Mouse (Mus musculus) forebrain, embryonic 15.5 days (tissue): Measurements from ENCODE around the gene Slfn2. TPM values are rescaled to one million over a fixed set of nuclear protein-coding genes. Genes with fewer than 3 reads are reported as not detected.
"Not testable (repeated sequence)": the region's sequence is repeated elsewhere in the genome, so short reads cannot be mapped to it uniquely, and the experiment has no call there.

Source experiments
- ATAC-seq: fragments of 200-750 bp; cut with Nextera tagmentation; replicated peaks from 2 replicates; pipeline ENCODE4 v1.8.0; 2017; ENCODE audit warnings: mild to moderate bottlenecking, moderate TSS enrichment, moderate library complexity
- H3K27ac ChIP-seq: fragments of 300-500 bp; sonication (generic); replicated peaks from 2 replicates; pipeline ENCODE4 v1.5.1; 2015; ENCODE audit warnings: mild to moderate bottlenecking, inconsistent platforms
- H3K27me3 ChIP-seq: fragments of 300-500 bp; sonication (generic); 2 replicates; pipeline ENCODE4 v1.6.1; 2015; ENCODE audit warnings: inconsistent platforms
- H3K36me3 ChIP-seq: fragments of 300-500 bp; sonication (generic); 2 replicates; pipeline ENCODE4 v1.6.1; 2015; ENCODE audit warnings: mild to moderate bottlenecking, inconsistent platforms
- H3K4me1 ChIP-seq: fragments of 300-500 bp; sonication (generic); 2 replicates; pipeline ENCODE4 v1.6.1; 2015; ENCODE audit warnings: inconsistent platforms
- H3K4me2 ChIP-seq: fragments of 300-500 bp; sonication (generic); replicated peaks from 2 replicates; pipeline ENCODE4 v1.6.1; 2015; ENCODE audit warnings: mild to moderate bottlenecking, inconsistent platforms
- H3K4me3 ChIP-seq: fragments of 300-500 bp; sonication (generic); 2 replicates; pipeline ENCODE4 v1.5.1; 2015; ENCODE audit warnings: mild to moderate bottlenecking, inconsistent platforms
- H3K9ac ChIP-seq: fragments of 300-500 bp; sonication (generic); replicated peaks from 2 replicates; pipeline ENCODE4 v1.6.1; 2015; ENCODE audit warnings: mild to moderate bottlenecking, inconsistent platforms
- H3K9me3 ChIP-seq: fragments of 300-500 bp; sonication (generic); 2 replicates; pipeline ENCODE4 v1.6.1; 2016; ENCODE audit warnings: inconsistent platforms
- WGBS: fragments of 180-500 bp; shearing (Covaris S2); methylation state at CpG from one replicate; pipeline ENCODE4 v1.1.7; 2015; ENCODE audit warnings: mixed read lengths; 5-methylcytosine and 5-hydroxymethylcytosine counted together
- polyA plus RNA-seq: library from polyadenylated mRNA; unstranded; fragments of >200 nt; fragmentation: Nextera tagmentation; extraction: Ambion mirVana; gene quantifications from 2 replicates; pipeline ENCODE4 v1.2.1, GENCODE M21; 2015

The Slfn2 gene
- 0.83 TPM in 2 replicates for polyA plus RNA-seq

DNA sequence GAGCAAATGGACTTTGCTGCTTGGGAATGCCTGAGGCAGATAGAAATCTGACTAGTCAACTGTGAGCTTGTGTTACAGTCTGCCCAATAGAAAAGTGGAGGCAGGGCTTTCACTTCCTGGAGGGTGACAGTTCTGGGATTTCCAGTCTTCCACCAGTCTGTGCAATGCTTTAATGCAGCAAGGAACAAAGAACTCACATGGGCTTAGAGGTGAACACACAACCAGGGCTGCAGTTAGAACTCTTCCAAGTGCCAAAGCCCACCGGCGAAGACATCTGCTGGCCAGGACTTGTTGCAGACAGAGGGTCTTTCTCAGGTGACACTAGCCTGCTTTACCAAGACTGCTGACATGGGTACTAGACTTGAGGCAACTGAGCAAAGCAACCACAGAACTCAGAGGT lies at the start of gene Slfn2:
Gene Slfn2, plus strand, starts transcription at position 167 of the 400 bp plus-strand sequence.
- H3K27me3 ChIP-seq, result no peaks in the 10 kb centered on the region
- no peak within 1 kb of the TSS for H3K27ac ChIP-seq
- no peak within 1 kb of the TSS for H3K4me2 ChIP-seq
- no peaks in the 10 kb centered on the region for H3K36me3 ChIP-seq
- 75% methylated on average over 2 of the region's 2 CpGs for WGBS
- no peak for ATAC-seq
- no peaks in the 10 kb centered on the region for H3K9me3 ChIP-seq
- no peak within 1 kb of the TSS for H3K9ac ChIP-seq
- H3K4me1 ChIP-seq, result no peaks in the 10 kb centered on the region
- H3K4me3 ChIP-seq, result no peak within 1 kb of the TSS

DNA sequence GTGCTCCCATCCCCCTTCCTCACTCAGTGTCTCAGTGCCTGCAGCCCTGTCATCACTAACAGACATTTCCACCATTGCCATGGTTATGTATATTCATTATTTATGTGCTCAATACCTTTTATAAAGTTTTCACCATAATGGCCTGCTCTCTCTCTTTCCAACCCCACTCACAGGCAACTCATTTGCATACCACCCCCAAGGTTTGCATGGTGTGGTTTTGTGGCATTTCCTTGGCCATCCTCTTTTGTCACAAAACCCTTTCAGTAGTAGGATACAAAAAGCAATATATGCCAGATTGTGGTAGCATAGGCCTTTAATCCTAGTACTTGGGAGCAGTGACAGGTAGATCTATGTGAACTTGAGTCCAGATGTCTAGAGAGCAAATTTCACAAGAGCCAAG lies 48.8 kb upstream of the Slfn2 start:
- Histone ChIP-seq H3K4me2 (no peak overlapping the region), H3K4me1 (no peaks in the 10 kb centered on the region), H3K27me3 (no peaks in the 10 kb centered on the region), H3K36me3 (no peaks in the 10 kb centered on the region), H3K9ac (no peak overlapping the region), H3K9me3 (no peaks in the 10 kb centered on the region), H3K27ac (no peak overlapping the region), H3K4me3 (no peak overlapping the region)
- no peak for ATAC-seq

DNA sequence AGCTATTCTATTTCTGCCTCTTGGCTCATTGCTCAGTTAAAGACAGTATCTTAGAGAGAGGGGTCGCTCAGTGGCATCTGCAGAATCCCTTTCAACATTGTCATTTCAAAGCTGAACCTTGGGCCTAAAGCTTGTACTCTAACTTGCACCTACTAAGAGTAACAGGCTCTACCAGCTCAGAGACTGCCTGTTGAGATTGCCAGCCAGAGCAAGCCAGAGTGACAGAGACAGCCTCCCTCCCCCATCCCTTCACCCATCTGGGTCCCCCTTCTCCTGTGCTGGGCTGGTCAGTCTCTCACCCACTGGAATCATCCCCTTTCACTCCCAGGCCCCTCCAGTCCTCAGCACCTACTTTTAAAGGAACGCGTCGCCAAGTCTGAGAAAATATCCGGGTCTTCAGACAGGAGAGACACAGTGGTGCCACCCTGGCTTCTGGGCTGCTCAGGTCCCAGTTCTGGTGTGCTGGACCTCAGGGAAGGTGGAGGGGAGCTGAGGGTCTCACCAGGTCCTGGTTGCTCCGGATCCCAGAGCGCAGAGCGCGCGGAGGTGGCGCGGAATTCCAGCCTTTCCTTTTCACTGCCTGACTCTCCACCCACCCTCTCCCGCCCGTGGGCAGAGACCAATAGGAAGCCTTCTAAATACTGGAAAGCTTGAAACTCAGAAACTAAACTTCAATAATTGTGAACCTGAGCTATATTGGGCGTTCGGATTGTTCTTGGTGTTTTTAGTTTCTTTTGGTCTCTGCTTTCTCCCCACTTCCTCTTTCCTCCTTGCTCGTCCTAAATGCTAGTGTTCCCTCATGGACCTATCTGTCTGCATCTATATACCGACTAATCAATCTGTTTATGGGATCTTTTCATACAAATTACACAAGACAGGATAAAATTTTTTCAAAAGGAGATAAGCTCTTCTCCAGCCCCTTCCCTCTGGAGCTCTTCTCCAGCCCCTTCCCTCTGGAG lies 45.1 kb upstream of the Slfn2 start:
- WGBS, result 82% methylated on average over 18 of the region's 18 CpGs

DNA sequence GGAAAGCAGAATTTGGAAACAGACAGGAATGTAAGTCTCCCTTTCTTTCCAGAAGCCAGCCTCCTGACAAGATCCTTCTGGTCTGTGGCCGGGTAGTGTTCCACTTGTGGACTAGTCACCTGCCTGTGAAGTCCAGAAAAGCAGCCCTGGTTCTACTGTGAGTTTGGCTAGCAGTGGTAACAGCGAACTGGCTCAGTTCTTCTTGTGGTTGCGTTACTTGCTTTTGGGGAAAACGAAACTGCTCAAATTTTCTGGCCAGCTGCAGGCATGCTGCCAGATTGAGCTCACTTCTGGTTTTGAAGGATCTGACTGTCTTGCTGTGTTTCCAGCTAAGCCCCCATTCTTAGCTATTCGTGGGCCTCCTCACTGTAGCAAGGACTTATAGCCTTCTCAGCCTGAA lies 44.3 kb upstream of the Slfn2 start, which contains the start of gene Slfn8:
Gene Slfn8, minus strand, starts transcription at position 190 of the 400 bp plus-strand sequence.
- Histone ChIP-seq H3K4me2 (no peak within 1 kb of the TSS), H3K36me3 (no peaks in the 10 kb centered on the region), H3K4me1 (no peaks in the 10 kb centered on the region), H3K27me3 (no peaks in the 10 kb centered on the region), H3K9ac (no peak within 1 kb of the TSS), H3K27ac (no peak within 1 kb of the TSS), H3K9me3 (no peaks in the 10 kb centered on the region), H3K4me3 (no peak within 1 kb of the TSS)
- no peak for ATAC-seq
- 67% methylated on average over 5 of the region's 5 CpGs for WGBS

More for the DNA sequence above, 45.1 kb upstream of the Slfn2 start:
- H3K4me1 ChIP-seq, H3K36me3 ChIP-seq, H3K27me3 ChIP-seq, H3K4me2 ChIP-seq, ATAC-seq, H3K27ac ChIP-seq, H3K4me3 ChIP-seq, H3K9ac ChIP-seq, H3K9me3 ChIP-seq: not testable (repeated sequence)

DNA sequence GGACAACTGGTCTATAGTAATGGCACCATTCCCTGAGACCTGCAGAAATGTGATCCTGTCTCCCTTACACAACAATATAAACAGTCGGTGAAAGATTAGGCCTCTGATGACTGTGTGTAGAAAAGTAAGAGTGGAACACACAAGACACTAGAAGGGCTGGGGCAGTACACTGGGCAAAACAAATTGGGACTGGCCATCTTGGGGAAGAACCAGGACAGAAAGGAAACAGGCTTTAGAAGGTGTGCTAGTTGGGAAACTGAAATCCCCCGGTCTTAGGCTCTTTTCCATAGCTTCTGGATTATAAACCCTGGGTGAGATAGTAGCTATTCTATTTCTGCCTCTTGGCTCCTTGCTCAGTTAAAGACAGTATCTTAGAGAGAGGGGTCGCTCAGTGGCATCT lies 26.2 kb upstream of the Slfn2 start:
- not testable (repeated sequence) for H3K4me1 ChIP-seq, ATAC-seq, H3K27ac ChIP-seq, H3K36me3 ChIP-seq, H3K4me3 ChIP-seq, H3K9ac ChIP-seq, H3K27me3 ChIP-seq, H3K9me3 ChIP-seq, H3K4me2 ChIP-seq
- 88% methylated on average over 3 of the region's 3 CpGs for WGBS

- no peaks in the 10 kb centered on the region for H3K4me1 ChIP-seq
- H3K27ac ChIP-seq, result no peak overlapping the region
- H3K4me3 ChIP-seq, result no peak overlapping the region
- H3K36me3 ChIP-seq, result no peaks in the 10 kb centered on the region
- 73% methylated on average over 1 of the region's 1 CpGs for WGBS
- H3K9ac ChIP-seq, result no peak overlapping the region
- no peak overlapping the region for H3K4me2 ChIP-seq
- H3K27me3 ChIP-seq, result no peaks in the 10 kb centered on the region
- no peak for ATAC-seq
- no peaks in the 10 kb centered on the region for H3K9me3 ChIP-seq
Measured at GRCm38 (mm10) chr11:83039156-83039555, 25.8 kb upstream of the Slfn2 start.

GRCm38 (mm10) chr11:83039796-83040195 lies 25.1 kb upstream of the Slfn2 start:
- H3K27me3 ChIP-seq, result no peaks in the 10 kb centered on the region
- H3K27ac ChIP-seq, result no peak overlapping the region
- 14% methylated on average over 19 of the region's 19 CpGs for WGBS
- no peaks in the 10 kb centered on the region for H3K4me1 ChIP-seq
- ATAC-seq, result no peak
- no peak overlapping the region for H3K4me2 ChIP-seq
- H3K9ac ChIP-seq, result no peak overlapping the region
- H3K4me3 ChIP-seq, result no peak overlapping the region
- H3K36me3 ChIP-seq, result no peaks in the 10 kb centered on the region
- no peaks in the 10 kb centered on the region for H3K9me3 ChIP-seq

DNA sequence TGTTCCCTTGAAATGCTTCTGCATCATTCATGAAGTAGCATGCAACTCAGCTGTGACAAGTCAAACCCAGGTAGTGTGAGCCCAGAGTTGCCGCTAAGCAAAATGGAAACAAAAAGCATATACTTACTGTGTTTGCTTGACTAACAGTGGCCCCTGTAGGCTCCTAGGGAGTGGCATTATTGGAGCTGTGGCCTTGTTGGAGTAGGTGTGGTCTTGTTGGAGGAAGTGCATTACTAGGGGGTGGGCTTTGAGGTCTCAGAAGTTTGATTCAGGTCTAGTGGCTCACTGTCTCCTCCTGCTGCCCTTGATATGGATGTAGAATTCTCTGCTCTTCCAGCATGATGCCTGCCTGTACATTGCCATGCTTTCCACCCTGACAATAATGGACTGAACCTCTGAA lies 24.6 kb upstream of the Slfn2 start:
- no peak overlapping the region for H3K4me2 ChIP-seq
- 27% methylated on average over 1 of the region's 1 CpGs for WGBS
- H3K36me3 ChIP-seq, result no peaks in the 10 kb centered on the region
- H3K4me1 ChIP-seq, result no peaks in the 10 kb centered on the region
- no peak overlapping the region for H3K9ac ChIP-seq
- no peak overlapping the region for H3K27ac ChIP-seq
- H3K27me3 ChIP-seq, result no peaks in the 10 kb centered on the region
- H3K4me3 ChIP-seq, result no peak overlapping the region
- no peaks in the 10 kb centered on the region for H3K9me3 ChIP-seq
- ATAC-seq, result no peak

GRCm38 (mm10) chr11:83041000-83041399 lies 23.9 kb upstream of the Slfn2 start:
- ATAC-seq, result no peak
- Histone ChIP-seq H3K9ac (no peak overlapping the region), H3K36me3 (no peaks in the 10 kb centered on the region)

GRCm38 (mm10) chr11:83043891-83044290 lies 21.0 kb upstream of the Slfn2 start:
- Histone ChIP-seq H3K4me1 (no peaks in the 10 kb centered on the region), H3K9me3 (no peaks in the 10 kb centered on the region), H3K4me2 (no peak overlapping the region), H3K27me3 (no peaks in the 10 kb centered on the region), H3K4me3 (no peak overlapping the region), H3K27ac (no peak overlapping the region), H3K9ac (no peak overlapping the region), H3K36me3 (no peaks in the 10 kb centered on the region)
- 85% methylated on average over 4 of the region's 4 CpGs for WGBS
- ATAC-seq, result no peak

More at GRCm38 (mm10) chr11:83041000-83041399, 23.9 kb upstream of the Slfn2 start:
- H3K4me1 ChIP-seq, result no peaks in the 10 kb centered on the region
- H3K4me3 ChIP-seq, result no peak overlapping the region
- H3K27ac ChIP-seq, result no peak overlapping the region
- no peaks in the 10 kb centered on the region for H3K9me3 ChIP-seq
- H3K27me3 ChIP-seq, result no peaks in the 10 kb centered on the region
- H3K4me2 ChIP-seq, result no peak overlapping the region

GRCm38 (mm10) chr11:83045642-83046041 lies 19.3 kb upstream of the Slfn2 start:
- H3K4me1 ChIP-seq, result no peaks in the 10 kb centered on the region
- 88% methylated on average over 3 of the region's 3 CpGs for WGBS
- H3K27ac ChIP-seq, result no peak overlapping the region
- H3K27me3 ChIP-seq, result no peaks in the 10 kb centered on the region
- no peak for ATAC-seq
- H3K9ac ChIP-seq, result no peak overlapping the region
- H3K4me3 ChIP-seq, result no peak overlapping the region
- H3K9me3 ChIP-seq, result no peaks in the 10 kb centered on the region
- H3K36me3 ChIP-seq, result no peaks in the 10 kb centered on the region
- no peak overlapping the region for H3K4me2 ChIP-seq

GRCm38 (mm10) chr11:83057863-83058262 lies 7.0 kb upstream of the Slfn2 start:
- WGBS, result 4% methylated on average over 5 of the region's 5 CpGs
- Histone ChIP-seq H3K9me3 (no peaks in the 10 kb centered on the region), H3K27me3 (no peaks in the 10 kb centered on the region), H3K9ac (no peak overlapping the region), H3K4me3 (no peak overlapping the region), H3K36me3 (no peaks in the 10 kb centered on the region), H3K27ac (no peak overlapping the region), H3K4me1 (no peaks in the 10 kb centered on the region), H3K4me2 (no peak overlapping the region)
- ATAC-seq, result no peak
